Mouse (Mus musculus) ES-E14 (cell line): Measurements from ENCODE around the gene Csrp3.

Experiments
- CHD2 ChIP-seq: IDR thresholded peaks from 2 replicates; pipeline ENCODE4 v1.6.1; 2014; ENCODE audit warnings: mild to moderate bottlenecking, low read depth, low read length, inconsistent platforms
- MAFK ChIP-seq: IDR thresholded peaks from 2 replicates; pipeline ENCODE4 v1.6.1; 2014; ENCODE audit warnings: mild to moderate bottlenecking, low read depth, low read length, inconsistent platforms; ENCODE audit not compliant: insufficient read depth
- ZC3H11A ChIP-seq: IDR thresholded peaks from 2 replicates; pipeline ENCODE4 v1.6.1; 2012; ENCODE audit warnings: low read depth, mild to moderate bottlenecking, inconsistent platforms, low read length, borderline replicate concordance
- ZNF384 ChIP-seq: IDR thresholded peaks from 2 replicates; pipeline ENCODE4 v1.6.1; 2012; ENCODE audit warnings: low read depth, low read length, inconsistent platforms

- no peak for TF ChIP-seq ZC3H11A
- TF ChIP-seq CHD2 = no peak
- no peak for TF ChIP-seq MAFK
- no peak for TF ChIP-seq ZNF384
Measured at GRCm38 (mm10) chr7:48834371-48834970, 13.4 kb downstream of the Csrp3 start.
